Mouse (Mus musculus): ENCODE results near the gene Immp2l.
"Not testable (repeated sequence)": the region's sequence is repeated elsewhere in the genome, so short reads cannot be mapped to it uniquely, and the experiment has no call there.

The Immp2l gene

GRCm38 (mm10) chr12:41724585-41724984 is 700.7 kb downstream of the Immp2l start:
- no peak for DNase-seq

- no peak for DNase-seq
These were observed 702.8 kb downstream of the Immp2l start for GRCm38 (mm10) chr12:41726720-41727119.

GRCm38 (mm10) chr12:41727221-41727620 is 703.3 kb downstream of the Immp2l start:
- DNase-seq, result no peak

- no peak for DNase-seq
These were observed 704.0 kb downstream of the Immp2l start for GRCm38 (mm10) chr12:41727764-41728338.

- DNase-seq, result no peak
These were observed 704.6 kb downstream of the Immp2l start for GRCm38 (mm10) chr12:41728467-41728866.

GRCm38 (mm10) chr12:41729780-41730179 is 705.9 kb downstream of the Immp2l start:
- no peak for DNase-seq

GRCm38 (mm10) chr12:41733168-41733567 is 709.3 kb downstream of the Immp2l start:
- DNase-seq, result no peak

GRCm38 (mm10) chr12:41742887-41743286 is 719.0 kb downstream of the Immp2l start:
- no peak for DNase-seq

GRCm38 (mm10) chr12:41763396-41763795 is 739.5 kb downstream of the Immp2l start:
- no peak for DNase-seq

- DNase-seq, result no peak
These were observed 750.1 kb downstream of the Immp2l start for GRCm38 (mm10) chr12:41773961-41774360.

GRCm38 (mm10) chr12:41774623-41775323 is 750.9 kb downstream of the Immp2l start:
- DNase-seq, result peak; percentile 88

- not testable (repeated sequence) for DNase-seq
These were observed 753.9 kb downstream of the Immp2l start for GRCm38 (mm10) chr12:41777762-41778161.

- DNase-seq, result not testable (repeated sequence)
These were observed 769.8 kb downstream of the Immp2l start for GRCm38 (mm10) chr12:41793681-41794080.

GRCm38 (mm10) chr12:41829517-41829916 is 805.6 kb downstream of the Immp2l start:
- DNase-seq, result no peak

- DNase-seq, result no peak
These were observed 807.8 kb downstream of the Immp2l start for GRCm38 (mm10) chr12:41831731-41832130.

- DNase-seq, result no peak
These were observed 810.8 kb downstream of the Immp2l start for GRCm38 (mm10) chr12:41834646-41835045.

GRCm38 (mm10) chr12:41838334-41838847 is 814.5 kb downstream of the Immp2l start:
- DNase-seq, result no peak

- DNase-seq, result no peak
These were observed 815.4 kb downstream of the Immp2l start for GRCm38 (mm10) chr12:41839241-41839640.

GRCm38 (mm10) chr12:41842694-41843329 is 818.9 kb downstream of the Immp2l start:
- no peak for DNase-seq

- no peak for DNase-seq
These were observed 828.1 kb downstream of the Immp2l start for GRCm38 (mm10) chr12:41851896-41852470.

GRCm38 (mm10) chr12:41859652-41860051 is 835.8 kb downstream of the Immp2l start:
- not testable (repeated sequence) for DNase-seq

GRCm38 (mm10) chr12:41868317-41868716 is 844.4 kb downstream of the Immp2l start:
- no peak for DNase-seq

- no peak for DNase-seq
These were observed 850.1 kb downstream of the Immp2l start for GRCm38 (mm10) chr12:41874015-41874414.
